Mouse (Mus musculus): ENCODE data around the gene Rgs7. TPM values are rescaled to one million over a fixed set of nuclear protein-coding genes. Genes with fewer than 3 reads are reported as not detected.

Rgs7 gene
- total RNA-seq, 2 experiments from 2014 or later: 6.9 to 9.2 TPM

DNA sequence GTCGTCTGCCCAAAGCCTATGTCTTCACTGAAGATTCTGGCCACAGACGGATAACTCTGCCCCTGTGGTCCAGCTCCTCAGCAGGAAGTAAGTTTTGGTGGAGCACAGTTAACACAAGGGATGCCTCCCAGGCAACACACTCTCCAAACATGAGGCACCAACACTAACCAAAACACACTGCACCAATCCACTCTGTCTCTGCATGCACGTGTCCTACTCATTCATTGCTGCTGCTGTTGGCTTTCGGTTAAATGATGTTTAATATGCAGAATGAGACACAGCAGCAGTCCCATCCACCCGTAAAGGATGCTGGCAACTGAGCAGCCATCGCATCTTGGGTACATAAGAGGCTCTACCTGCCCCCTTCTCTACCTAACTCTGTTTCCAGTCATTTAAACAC is 59.2 kb downstream of the Rgs7 start:
- DNase-seq (ENCODE audit: low spot score in 2 of 2): no peak

DNA sequence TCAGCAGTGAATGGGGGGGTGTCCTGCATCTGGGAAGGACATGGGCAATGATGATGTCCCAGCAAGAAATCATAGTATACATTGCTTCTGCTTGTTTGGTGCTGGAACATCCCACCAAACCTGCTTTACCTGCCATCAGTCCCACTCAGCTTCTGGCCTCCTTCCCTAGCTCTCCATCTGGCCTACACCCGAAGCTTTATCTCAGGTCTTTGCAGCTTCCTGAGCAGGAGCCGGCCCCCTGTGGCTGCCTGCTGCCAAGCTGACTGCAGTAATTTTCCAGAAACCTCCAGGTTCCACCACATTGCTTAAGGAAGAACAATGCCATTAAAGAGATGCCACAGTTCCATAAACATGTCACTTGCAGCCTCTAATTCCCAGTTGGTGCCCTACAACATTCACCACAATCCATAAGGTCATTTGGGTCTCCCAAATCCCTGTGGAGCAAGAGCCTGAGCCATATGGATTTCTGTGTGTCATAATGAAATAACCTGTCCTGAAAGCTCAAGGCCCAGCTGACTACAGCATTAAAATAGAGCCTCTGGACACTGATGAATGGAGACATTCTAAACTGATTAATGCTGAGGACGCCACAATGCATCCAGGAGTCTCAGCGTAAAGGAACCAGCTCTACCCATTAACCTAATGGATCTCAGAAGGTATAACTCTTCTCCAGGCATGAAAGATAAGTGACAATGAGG is 60.8 kb downstream of the Rgs7 start:
- no peak for DNase-seq (ENCODE audit: low spot score in 2 of 2)

DNA sequence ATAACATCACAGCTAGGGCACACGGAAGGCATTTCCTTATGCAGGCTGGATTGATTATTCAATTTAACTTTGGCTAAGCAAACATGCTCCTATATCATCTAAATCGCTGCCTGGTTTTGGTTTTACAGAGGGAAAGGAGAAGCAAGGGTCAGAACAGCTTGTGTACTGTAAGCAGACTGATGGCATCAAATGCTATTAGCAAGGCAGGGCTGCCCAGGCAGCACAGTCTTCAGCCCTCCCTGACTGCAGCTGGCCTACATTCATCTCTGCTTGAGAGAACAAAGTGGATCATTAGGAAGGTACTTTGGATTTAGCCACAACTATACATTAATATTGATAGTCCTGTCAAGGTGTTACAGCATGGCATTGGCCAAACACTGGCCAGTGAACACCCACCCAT is 65.2 kb downstream of the Rgs7 start:
- DNase-seq (ENCODE audit: low spot score in 2 of 2): no peak

DNA sequence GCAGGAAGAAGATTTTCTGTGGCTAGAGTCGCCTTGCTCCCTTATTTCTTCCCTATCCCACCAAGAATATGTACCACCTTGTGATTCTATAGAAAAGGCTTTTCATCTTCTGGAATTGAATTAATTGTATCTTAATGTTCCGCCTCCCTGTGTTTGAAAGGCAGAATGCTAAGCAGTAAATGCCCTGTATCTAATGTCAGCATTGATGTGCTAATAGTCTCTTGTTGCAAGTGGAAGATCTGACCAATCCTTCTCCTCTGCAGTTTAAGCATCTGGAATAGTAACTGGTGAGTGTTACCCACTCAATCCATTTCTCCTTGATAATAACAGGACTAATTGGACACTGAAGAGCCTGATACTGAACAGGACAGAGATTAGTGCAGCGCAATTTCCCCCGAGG is 65.9 kb downstream of the Rgs7 start:
- DNase-seq (ENCODE audit: low spot score in 2 of 2): no peak

DNA sequence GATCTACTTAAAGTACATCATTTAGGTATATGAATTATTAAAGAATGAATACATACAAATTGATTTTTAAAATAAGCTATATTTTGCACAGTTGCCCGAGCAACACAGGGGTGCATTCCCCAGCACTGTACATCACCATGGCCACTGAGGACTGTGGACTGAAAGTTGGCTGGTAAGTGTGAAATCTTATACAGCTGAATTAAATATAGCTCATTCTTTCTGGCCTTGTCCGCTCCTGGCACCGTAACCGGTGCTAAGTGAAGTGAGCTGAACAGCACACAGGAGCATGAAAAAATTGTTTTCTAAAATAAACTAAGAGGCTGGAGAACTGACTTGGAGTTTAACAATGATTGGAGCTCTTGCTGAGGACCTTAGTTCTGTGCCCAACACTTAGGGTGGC is 71.4 kb downstream of the Rgs7 start:
- no peak for DNase-seq (ENCODE audit: low spot score in 2 of 2)

DNA sequence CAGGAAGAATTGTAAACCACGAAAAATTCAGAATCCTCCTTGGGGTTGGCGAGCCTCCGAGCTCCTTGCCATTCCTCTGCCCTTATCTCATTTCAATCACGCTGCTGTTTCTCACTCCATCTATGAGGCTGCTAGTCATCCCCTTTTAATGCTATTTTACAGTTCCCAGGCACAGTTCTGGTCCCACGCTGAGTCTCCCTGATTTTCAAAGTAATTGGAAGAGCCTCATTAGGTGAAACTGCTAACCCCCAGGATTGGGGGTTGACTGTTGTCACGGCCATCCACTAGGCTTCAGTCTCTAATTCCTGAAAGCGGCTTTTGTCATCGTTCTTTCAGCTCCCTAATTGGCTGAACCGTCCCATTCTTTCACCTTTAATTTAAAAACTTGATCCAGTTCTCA is 76.6 kb downstream of the Rgs7 start:
- DNase-seq (ENCODE audit: low spot score in 2 of 2): no peak

DNA sequence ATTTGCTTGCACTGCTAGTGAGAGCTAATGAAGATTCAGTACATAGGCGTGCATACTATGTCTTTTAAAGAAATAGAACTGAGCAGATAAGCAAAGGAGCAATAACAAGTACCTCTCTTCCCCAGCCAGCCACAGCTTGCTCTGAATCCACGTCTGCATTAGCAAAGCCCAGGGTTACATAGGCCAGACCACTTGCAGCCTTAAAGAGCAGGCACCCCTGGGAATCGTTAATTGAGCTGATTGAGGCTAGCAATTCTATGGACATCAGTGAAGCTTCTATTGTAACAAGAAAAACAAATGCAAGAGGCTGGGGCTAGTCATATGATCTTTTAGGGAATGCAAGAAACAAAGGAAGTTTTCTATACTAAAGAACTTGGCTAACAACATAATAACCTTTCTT is 81.9 kb downstream of the Rgs7 start:
- DNase-seq (ENCODE audit: low spot score in 2 of 2): no peak

DNA sequence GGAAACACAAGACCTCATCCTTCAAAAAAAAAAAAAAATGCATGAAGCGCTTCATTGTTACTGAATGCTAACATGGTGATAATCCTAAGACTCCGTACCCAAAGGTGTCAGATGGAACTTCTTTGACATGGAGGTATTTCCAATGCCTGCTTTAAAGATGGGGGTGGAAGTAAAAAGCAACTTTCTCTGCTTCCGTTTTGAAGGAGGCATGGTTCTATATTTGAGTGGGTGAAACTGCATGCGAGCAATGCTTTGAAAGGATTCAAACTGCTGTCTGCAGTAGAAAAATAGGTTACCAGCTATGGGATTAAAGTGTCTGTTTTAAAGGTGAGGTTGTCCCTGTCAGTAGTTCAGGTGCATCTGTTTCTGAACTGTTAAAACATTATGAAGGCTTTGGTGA is 100.4 kb downstream of the Rgs7 start:
- DNase-seq (ENCODE audit: low spot score in 2 of 2): no peak

DNA sequence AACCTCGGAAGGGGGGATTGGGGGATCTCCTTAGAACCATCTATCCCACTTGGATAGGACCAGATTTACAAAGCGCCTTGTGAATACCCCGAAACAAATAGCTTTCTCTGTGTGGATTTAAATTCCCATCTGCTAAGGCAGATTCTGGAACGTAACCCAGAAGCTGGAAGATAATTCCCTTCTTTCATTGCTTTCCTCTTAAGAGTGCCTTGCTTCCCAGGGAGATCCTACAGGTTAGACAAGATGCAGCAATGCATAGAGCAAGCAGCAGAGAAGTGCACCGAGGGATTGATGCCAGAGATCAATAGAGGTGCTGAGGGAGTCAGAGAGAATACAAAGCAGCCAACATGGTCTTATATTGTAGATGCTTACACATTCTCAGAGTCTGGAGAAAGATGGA is 103.0 kb downstream of the Rgs7 start:
- DNase-seq (ENCODE audit: low spot score in 2 of 2): no peak

DNA sequence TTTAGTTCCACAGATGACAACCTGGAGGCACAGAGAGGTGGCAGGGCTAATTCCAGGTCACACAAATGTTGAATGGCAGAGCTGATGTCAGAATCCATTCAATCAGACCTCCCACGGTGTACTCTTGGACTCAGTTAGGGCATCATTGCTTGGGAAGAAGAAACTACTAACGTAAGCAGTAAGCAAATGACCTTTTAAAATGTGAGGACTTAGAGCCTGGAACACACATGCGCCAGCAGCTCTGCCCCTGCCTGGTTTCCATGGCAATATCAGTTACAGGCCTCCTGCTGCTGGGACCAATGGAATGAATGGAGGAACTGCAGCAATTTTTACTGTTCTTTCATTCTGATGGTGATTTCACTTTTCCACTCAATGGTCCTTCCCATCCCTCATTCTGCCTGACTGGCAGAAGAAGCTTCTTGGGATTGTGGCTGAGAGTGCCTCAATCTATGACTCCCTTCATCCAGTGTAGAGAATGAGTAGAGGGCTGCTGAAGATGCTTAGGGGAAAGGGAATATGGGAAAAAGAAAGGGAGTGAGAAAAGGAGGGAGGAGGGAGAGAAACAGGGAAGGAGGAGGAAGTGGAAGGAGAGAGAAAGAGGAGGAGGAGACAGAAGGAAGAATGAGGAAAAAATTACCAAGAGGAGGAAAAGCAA is 106.6 kb downstream of the Rgs7 start:
- no peak for DNase-seq (ENCODE audit: low spot score in 2 of 2)

DNA sequence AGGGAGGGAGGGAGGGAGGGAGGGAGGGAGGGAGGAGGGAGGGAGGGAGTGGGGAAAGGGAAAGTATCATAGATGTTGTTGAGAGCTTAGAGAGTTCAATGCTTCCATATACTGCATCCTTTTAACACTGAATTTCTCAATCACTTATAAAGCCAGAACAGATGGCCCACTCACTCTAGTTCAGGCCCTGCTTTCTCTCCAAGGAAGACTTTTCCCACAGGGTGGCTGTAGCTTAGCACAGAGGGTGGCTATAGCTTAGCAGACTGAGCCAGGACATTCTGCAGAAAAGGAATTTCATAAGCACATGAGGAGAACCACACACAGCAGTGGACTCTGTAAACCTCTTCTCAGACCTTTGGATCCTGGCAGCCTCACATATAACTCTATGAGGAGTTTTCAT is 119.7 kb downstream of the Rgs7 start:
- no peak for DNase-seq (ENCODE audit: low spot score in 2 of 2)

DNA sequence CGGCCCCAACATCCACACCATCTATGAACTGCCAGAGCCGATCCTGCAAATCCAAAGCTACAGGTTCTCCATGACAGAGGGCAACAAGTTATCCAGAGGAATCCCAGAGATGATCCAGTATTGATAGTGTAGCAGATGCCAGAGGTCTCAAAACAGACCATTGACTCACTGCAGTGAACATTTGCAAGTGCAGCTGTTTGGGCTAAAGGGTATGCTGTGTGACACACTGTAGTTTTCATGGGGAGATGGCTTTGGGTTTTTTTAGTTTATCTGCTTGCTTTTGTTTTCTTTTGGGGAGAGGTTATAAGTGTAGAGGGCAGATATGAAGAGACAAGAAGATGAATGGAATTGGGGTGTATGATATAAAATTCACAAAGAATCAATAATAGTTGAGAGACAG is 124.2 kb downstream of the Rgs7 start:
- DNase-seq (ENCODE audit: low spot score in 2 of 2): no peak

DNA sequence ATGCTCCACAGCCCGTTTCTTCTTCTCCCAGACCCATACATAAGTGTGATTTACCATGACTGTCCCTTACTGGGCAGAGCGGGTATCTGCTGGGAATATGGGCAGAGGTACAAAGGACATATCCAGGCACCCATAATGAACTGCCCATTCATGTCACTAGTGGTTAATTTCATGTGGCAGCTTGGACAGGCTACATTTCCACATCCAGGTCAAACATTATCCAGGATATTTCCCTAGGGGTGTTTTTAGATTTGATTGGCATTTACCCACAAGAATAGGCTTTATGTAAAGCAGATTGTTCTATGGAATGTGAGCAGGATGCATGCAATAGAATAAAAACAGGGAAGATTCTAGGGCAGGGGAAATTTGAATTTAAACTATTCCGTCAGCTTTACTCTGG is 128.7 kb downstream of the Rgs7 start:
- no peak for DNase-seq (ENCODE audit: low spot score in 2 of 2)

DNA sequence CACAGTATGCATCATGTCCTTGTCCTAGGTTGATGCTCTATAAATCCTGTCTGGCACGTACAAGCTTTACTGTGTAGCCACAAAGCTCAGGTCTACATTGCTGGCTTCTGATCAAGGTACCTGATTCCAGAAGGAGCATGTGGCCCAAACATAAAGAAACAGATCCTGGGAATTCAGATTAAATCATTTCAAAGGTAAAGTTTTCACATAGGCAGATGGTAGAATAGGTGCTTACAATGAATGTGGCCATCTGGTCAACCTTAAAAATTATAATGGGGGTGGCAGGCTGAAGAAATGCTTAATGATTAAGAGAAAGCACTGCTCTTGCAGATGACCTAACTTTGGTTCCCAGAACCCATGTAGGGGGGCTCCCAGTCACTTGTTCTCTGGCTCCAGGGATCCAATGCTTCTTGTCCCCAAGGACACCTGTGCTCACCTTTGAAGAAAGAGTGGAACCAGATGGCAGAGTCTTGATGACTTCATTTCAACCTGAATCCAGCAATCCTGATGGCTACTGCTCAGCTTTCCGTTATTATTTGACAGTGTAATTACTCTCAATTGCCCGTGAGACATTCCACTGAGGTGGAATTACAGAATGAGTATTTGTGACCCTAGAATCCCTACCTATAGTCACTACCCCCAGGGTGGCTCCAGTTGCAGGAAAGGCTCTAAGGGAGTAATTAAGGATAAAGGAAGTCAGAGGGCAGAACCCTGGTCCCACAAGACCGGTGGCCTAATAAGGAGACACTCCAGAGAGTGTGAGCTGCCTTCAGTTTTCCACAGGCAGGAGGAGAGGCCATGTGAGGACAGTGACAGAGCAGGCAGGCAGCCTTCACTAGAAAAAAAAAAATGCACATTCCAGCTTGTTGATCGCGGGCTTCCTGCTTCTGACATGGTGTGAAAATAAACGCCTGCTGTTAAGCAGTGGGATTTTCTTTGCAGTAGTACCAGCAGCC is 132.6 kb downstream of the Rgs7 start:
- no peak for DNase-seq (ENCODE audit: low spot score in 2 of 2)

DNA sequence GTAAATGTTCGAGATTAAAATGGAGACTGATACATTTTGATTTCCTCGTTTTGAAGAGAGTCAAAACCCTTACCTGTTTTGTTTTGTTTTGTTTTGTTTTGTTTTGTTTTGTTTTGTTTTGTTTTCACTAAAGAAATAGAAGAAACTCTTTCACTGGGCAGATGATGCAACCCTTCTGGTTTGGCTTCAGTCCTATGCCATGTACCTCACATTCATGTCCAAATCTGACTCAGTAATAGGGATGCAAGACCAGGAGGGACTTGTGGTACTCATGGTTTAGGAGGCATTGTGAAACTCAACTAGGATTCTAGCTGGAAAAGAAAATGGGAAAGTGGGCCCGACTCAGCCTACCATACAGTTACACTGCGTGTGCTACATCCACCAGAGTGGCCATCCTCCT is 139.4 kb downstream of the Rgs7 start:
- no peak for DNase-seq (ENCODE audit: low spot score in 2 of 2)

DNA sequence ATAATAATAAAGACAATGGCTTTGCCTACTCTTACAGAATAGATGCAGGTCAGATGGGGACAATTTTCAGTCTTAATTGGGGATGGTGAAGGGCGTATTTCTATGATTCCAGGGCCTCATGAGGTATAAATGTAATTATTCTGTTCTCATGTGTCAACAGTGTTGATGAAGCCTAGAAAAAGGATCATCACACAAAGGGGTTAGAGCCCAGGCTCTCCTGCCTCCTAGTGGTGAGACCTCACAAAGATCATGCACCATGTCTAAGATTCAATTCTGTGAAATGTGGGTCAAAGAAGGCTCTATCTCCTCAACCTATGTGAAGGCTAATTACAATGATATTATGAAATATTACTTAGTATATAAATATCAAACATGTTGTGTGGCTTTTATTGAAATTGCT is 146.1 kb downstream of the Rgs7 start:
- no peak for DNase-seq (ENCODE audit: low spot score in 2 of 2)

DNA sequence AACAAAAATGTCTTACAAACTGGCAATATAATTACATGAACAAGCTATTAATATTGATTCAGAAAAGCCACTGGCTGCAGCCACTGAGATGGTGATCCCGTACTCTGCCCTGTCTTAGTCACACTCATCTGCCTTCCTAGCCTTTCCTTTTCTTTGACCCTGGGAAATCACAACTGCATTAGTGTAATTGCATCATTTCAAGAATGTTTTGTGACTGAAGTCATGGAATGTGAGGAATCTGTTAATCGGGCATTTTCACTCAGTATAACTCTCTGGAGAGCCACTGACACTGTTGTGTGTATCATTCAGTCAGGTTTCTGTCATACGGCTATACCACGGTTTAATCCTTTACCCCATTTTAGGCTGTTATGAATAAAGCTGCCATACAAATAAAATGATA is 156.1 kb downstream of the Rgs7 start:
- no peak for DNase-seq (ENCODE audit: low spot score in 2 of 2)

DNA sequence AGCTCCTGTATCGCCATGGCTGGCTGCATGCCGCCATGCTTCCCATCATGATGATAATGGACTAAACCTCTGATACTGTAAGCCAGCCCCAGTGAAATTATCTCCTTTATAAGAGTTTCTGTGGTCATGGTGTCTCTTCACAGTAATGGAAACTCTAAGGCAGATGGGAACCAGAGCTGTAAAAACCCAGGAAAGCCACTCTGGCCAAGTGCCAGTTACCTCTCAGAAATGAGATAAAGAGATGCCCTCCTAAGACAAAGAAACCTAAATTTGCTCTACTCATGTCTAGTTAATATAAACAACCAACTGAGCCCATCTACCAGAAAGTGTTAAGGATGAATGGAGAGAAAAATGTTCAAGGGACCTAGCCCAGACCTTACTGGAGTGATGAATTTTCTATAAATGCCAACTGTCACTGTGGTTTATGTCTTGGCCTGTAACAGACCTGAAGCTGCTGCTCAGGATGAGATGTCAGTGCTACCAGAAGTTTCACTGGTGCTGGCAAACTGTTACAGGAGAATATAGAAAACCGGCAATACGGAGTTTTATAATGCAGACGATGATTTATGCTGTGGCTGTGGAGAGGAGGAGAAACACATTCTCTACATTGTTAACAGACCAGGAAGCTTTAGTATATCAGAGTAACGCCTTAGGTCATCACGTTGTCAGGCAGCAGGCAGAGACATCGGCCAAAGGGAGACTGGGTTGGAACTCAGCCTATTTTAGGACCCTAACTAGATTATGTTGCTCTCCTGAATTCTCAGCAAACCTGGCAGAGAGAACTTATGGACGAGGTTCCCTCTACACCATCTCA is 159.1 kb downstream of the Rgs7 start:
- no peak for DNase-seq (ENCODE audit: low spot score in 2 of 2)

DNA sequence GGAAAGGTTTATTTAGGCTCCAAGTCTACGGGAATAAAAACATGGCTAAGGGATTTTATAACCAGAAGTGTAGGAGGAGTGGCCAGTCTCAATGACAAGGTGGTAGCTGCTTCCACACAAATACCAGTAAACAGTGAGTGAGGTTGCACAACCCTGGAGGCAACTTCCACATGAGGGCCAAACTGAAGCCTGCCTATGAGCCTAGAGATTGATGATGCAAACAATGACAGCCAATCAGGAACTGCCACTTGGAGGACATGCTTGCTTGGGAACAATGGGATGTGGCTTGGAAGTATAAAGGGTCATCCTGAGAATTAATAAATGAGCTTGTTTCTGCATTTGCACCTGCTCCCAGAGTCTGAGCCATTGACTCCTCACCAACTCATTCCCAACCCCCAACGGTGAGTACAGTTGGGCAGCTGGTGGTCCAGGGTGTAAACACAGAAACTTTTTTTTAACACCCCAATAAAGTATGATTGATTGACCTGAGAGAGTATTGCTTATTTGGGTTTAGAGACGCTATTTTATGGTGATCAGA is 162.3 kb downstream of the Rgs7 start:
- DNase-seq (ENCODE audit: low spot score in 2 of 2): no peak

DNA sequence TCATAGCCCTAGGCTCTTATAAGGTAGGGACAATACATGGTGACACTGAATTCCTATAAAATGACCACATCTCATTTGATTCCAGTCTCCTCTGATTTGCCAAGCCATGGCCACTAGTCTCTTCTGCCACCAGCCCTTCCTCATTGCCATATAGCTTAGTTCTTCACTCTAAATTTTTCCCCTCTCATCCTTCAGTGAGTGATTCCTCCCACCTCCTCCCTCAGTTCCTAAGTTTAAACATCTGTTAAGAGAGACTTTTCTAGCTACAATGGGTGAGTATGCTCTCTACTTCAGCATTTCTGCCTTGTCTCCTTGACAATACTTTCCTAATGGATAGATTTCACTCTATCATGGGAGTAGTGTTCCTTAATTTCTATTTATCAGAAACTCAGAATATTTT is 169.5 kb downstream of the Rgs7 start:
- no peak for DNase-seq (ENCODE audit: low spot score in 2 of 2)

DNA sequence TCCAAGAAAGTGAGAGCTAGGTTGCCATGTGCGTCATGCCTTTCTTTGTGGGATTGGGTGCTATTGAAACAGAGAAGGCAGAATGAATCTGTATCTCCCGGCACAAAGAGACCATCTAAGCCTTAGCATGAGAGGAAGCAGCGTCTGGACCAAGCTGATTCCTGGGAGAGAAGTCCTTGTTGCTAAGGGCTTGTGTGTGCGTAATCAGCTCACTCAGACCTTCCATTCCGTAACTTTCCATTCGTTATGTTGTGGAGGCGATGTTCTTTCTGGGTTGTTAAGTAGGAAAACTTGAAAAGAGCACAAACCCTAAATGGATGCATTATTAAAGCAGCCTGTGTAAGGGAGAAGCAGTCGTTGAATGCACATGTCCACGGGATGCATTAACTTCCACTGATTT is 173.1 kb downstream of the Rgs7 start:
- DNase-seq (ENCODE audit: low spot score in 2 of 2): no peak
